In genomic region chr10:70325518-70325917, GRCm38 (mm10) we compare ENCODE assay signal across 28 mouse cellular contexts.
DNase-seq lines count a peak whose midpoint lies in the region; ATAC-seq and TF ChIP-seq lines count a peak whose summit lies in the region.
"Had no signal": no experiment of that assay in that cellular context is flagged by ENCODE, and none has a peak within 500 bp of the region (broad histone marks: within the 10 kb centered on the region; RNA-seq: fewer than 3 reads in every experiment).

No protein-coding gene starts in this region.

- H3K4me1 ChIP-seq in ES-Bruce4 (ENCODE audit: control insufficient read depth, insufficient read depth, low read length) (peaks cover 1% of the 10 kb centered on the region), ES-E14 (ENCODE audit: control insufficient read depth in 2 of 2, insufficient read depth in 2 of 2, low read length in 2 of 2, poor library complexity in 1 of 2) (peaks cover 4 to 5% of the 10 kb centered on the region in 2 experiments)
- H3K4me1 ChIP-seq in midbrain, postnatal 0 days (ENCODE audit: insufficient read depth, low read length), result no peaks in the 10 kb centered on the region; the same call in 1 of the 2 replicates
- H3K4me1 ChIP-seq: embryonic facial prominence, embryonic 12.5 days; embryonic facial prominence, embryonic 15.5 days; heart, embryonic 12.5 days; heart, embryonic 15.5 days; intestine, embryonic 15.5 days had no signal

- H3K4me3 ChIP-seq in ES-Bruce4 (ENCODE audit: low read depth, low read length) (no peak overlapping the region), ES-E14 (ENCODE audit: insufficient read depth in 1 of 2, low read depth in 1 of 2, low read length in 2 of 2, poor library complexity in 1 of 2, severe bottlenecking in 1 of 2) (no peak overlapping the region)
- no peak overlapping the region for H3K4me3 ChIP-seq in midbrain, postnatal 0 days (ENCODE audit: low read depth, low read length)
- H3K4me3 ChIP-seq: embryonic facial prominence, embryonic 12.5 days; embryonic facial prominence, embryonic 15.5 days; heart, embryonic 12.5 days; heart, embryonic 15.5 days; hindbrain, embryonic 10.5 days; hindbrain, embryonic 13.5 days; intestine, embryonic 15.5 days had no signal

- H3K36me3 ChIP-seq in ES-Bruce4 (ENCODE audit: control insufficient read depth, insufficient read depth, low read length, poor library complexity, severe bottlenecking) (no peaks in the 10 kb centered on the region), ES-E14 (ENCODE audit: control insufficient read depth, insufficient read depth, low read length, poor library complexity, severe bottlenecking) (no peaks in the 10 kb centered on the region)
- no peaks in the 10 kb centered on the region for H3K36me3 ChIP-seq in midbrain, postnatal 0 days (ENCODE audit: insufficient read depth, low read length)
- H3K36me3 ChIP-seq: embryonic facial prominence, embryonic 12.5 days; embryonic facial prominence, embryonic 15.5 days; heart, embryonic 12.5 days; heart, embryonic 15.5 days; hindbrain, embryonic 10.5 days; hindbrain, embryonic 13.5 days; intestine, embryonic 15.5 days had no signal

- H3K27me3 ChIP-seq in ES-Bruce4 (ENCODE audit: control insufficient read depth, insufficient read depth, low read length, poor library complexity, severe bottlenecking), result no peaks in the 10 kb centered on the region
- H3K27me3 ChIP-seq in midbrain, postnatal 0 days (ENCODE audit: insufficient read depth, low read length), result no peaks in the 10 kb centered on the region
- H3K27me3 ChIP-seq: embryonic facial prominence, embryonic 12.5 days; embryonic facial prominence, embryonic 15.5 days; heart, embryonic 12.5 days; heart, embryonic 15.5 days; hindbrain, embryonic 13.5 days; intestine, embryonic 15.5 days had no signal

- WGBS in midbrain, postnatal 0 days, result 30% methylated on average over 2 of the region's 2 CpGs

- H3K27ac ChIP-seq in ES-Bruce4 (ENCODE audit: insufficient read depth, low read length), result peak overlapping the region; percentile 97
- peak overlapping the region; percentile 24; the same call in 1 of the 2 replicates for H3K27ac ChIP-seq in ES-E14 (ENCODE audit: insufficient read depth, low read depth, low read length, poor library complexity, severe bottlenecking)
- no peak overlapping the region for H3K27ac ChIP-seq in midbrain, postnatal 0 days (ENCODE audit: low read depth, low read length)
- H3K27ac ChIP-seq: embryonic facial prominence, embryonic 12.5 days; embryonic facial prominence, embryonic 15.5 days; heart, embryonic 15.5 days; hindbrain, embryonic 10.5 days; hindbrain, embryonic 13.5 days; intestine, embryonic 15.5 days had no signal

- DNase-seq in ES-E14 (ENCODE audit: low read depth, low spot score) (peak; percentile 82), ZHBTc4 (ENCODE audit: low read depth, low spot score) (peak; percentile 94)
- no peak for DNase-seq in midbrain, postnatal 0 days (ENCODE audit: low spot score)
- DNase-seq in cerebellum, adult 11 months, result no peak
- DNase-seq in frontal cortex, postnatal 14 days (ENCODE audit: low spot score in 2 of 2), result no peak
- DNase-seq: adrenal gland, adult 2 months; adrenal gland, postnatal 25 days; B cell, adult 2 months; cerebellum, adult 18-20 months; cerebellum, adult 9-10 months; cerebellum, postnatal 14 days; forebrain, postnatal 0 days; gastrocnemius, postnatal 25 days; heart, adult 18-20 months; heart, postnatal 10 days; heart, postnatal 36 days; kidney, adult 11 months; kidney, adult 8-10 months had no signal

- TF ChIP-seq POLR2A in ES-Bruce4 (IDR thresholded peaks at IDR 0.05; ENCODE audit: insufficient read depth, low read length), result no peak

- TF ChIP-seq CTCF in ES-Bruce4 (IDR thresholded peaks at IDR 0.05; ENCODE audit: low read depth, low read length), result no peak
- TF ChIP-seq CTCF in midbrain, postnatal 0 days (IDR thresholded peaks at IDR 0.05), result no peak

- H3K9ac ChIP-seq in ES-Bruce4 (ENCODE audit: low read depth, poor library complexity, severe bottlenecking) (no peak overlapping the region), ES-E14 (ENCODE audit: insufficient read depth, low read depth, low read length, poor library complexity, severe bottlenecking) (no peak overlapping the region)
- H3K9ac ChIP-seq in midbrain, postnatal 0 days (replicated peaks; ENCODE audit: low read length, poor library complexity, severe bottlenecking), result no peak overlapping the region
- H3K9ac ChIP-seq: embryonic facial prominence, embryonic 12.5 days; embryonic facial prominence, embryonic 15.5 days; forebrain, postnatal 0 days; heart, embryonic 12.5 days; heart, embryonic 15.5 days; hindbrain, embryonic 13.5 days; intestine, embryonic 15.5 days had no signal

- in situ Hi-C loops in ES-E14 (cut with MboI; ENCODE audit: low sequenced_read_pairs in 2 of 2, unreplicated experiment in 2 of 2), result no loop called here

- ATAC-seq in midbrain, postnatal 0 days (ENCODE audit: low FRiP score), result no peak
- ATAC-seq: forebrain, embryonic 14.5 days; forebrain, postnatal 0 days; hindbrain, embryonic 16.5 days; intestine, embryonic 15.5 days had no signal

- H3K9me3 ChIP-seq in ES-Bruce4 (replicated peaks; ENCODE audit: control insufficient read depth, insufficient read depth, low read length, poor library complexity, severe bottlenecking) (peaks cover 14% of the 10 kb centered on the region), ES-E14 (ENCODE audit: control insufficient read depth, insufficient read depth, low read depth, low read length) (no peaks in the 10 kb centered on the region)
- H3K9me3 ChIP-seq in midbrain, postnatal 0 days (ENCODE audit: low read length), result no peaks in the 10 kb centered on the region
- H3K9me3 ChIP-seq: embryonic facial prominence, embryonic 12.5 days; embryonic facial prominence, embryonic 15.5 days; heart, embryonic 12.5 days; heart, embryonic 15.5 days; hindbrain, embryonic 13.5 days; intestine, embryonic 15.5 days had no signal

- H3K4me2 ChIP-seq in midbrain, postnatal 0 days (ENCODE audit: low read depth, low read length, poor library complexity, severe bottlenecking), result no peak overlapping the region
- H3K4me2 ChIP-seq: embryonic facial prominence, embryonic 12.5 days; embryonic facial prominence, embryonic 15.5 days; heart, embryonic 12.5 days; heart, embryonic 15.5 days; hindbrain, embryonic 13.5 days; intestine, embryonic 15.5 days had no signal

- TF ChIP-seq EP300 in ES-Bruce4 (IDR thresholded peaks at IDR 0.05; ENCODE audit: insufficient read depth, low read depth, low read length), result peak; percentile 93

TF ChIP-seq in ES-E14, 5 proteins besides CTCF, POLR2A, EP300 and RAD21:
- no peak for TF ChIP-seq ZNF384 (IDR thresholded peaks at IDR 0.05; ENCODE audit: low read depth, low read length)
- TF ChIP-seq HCFC1 (IDR thresholded peaks at IDR 0.05; ENCODE audit: borderline replicate concordance, insufficient read depth, low read length), result no peak
- TF ChIP-seq CHD2 (IDR thresholded peaks at IDR 0.05; ENCODE audit: low read depth, low read length), result no peak
- TF ChIP-seq MAFK (IDR thresholded peaks at IDR 0.05; ENCODE audit: insufficient read depth, low read depth, low read length), result no peak
- TF ChIP-seq ZC3H11A (IDR thresholded peaks at IDR 0.05; ENCODE audit: borderline replicate concordance, low read depth, low read length), result no peak

Comparison
In these comparisons a context has a peak if more than half of its experiments do, and no peak if none do; other contexts are left out.
1. DNase-seq: peak in ES-E14 (single experiment) and ZHBTc4 (single experiment); none in midbrain, postnatal 0 days (single experiment), cerebellum, adult 11 months (single experiment) and frontal cortex, postnatal 14 days (0 of 2).